In genomic region chr3:26002863-26003608, GRCm38 (mm10) we compare ENCODE assay signal across 13 mouse cellular contexts.
DNase-seq lines count a peak whose midpoint lies in the region; ATAC-seq lines count a peak whose summit lies in the region.
"Had no signal": no experiment of that assay in that cellular context is flagged by ENCODE, and none has a peak within 500 bp of the region (broad histone marks: within the 10 kb centered on the region; RNA-seq: fewer than 3 reads in every experiment).

No protein-coding gene starts in this region.

- peak; percentile 5 to 9 for DNase-seq in cerebellum, postnatal 10 days
- no peak for DNase-seq in cerebellum, adult 11-12 months
- DNase-seq in midbrain, embryonic 11.5 days (ENCODE audit: low spot score, missing footprints): no peak
- no peak for DNase-seq in midbrain, embryonic 10.5 days (ENCODE audit: low spot score)
- DNase-seq in retina, postnatal 1 day: peak; percentile 25
- DNase-seq in spleen, adult 12 weeks (ENCODE audit: low spot score): no peak
- no peak for DNase-seq in spleen, postnatal 14 days (ENCODE audit: low spot score in 2 of 2)
- DNase-seq: adrenal gland, adult 8-10 months; gastrocnemius, postnatal 10 days had no signal

- 71% methylated on average over 7 of the region's 7 CpGs for WGBS in midbrain, embryonic 11.5 days
- 79% methylated on average over 7 of the region's 7 CpGs for WGBS in midbrain, embryonic 10.5 days
- 56% methylated on average over 7 of the region's 7 CpGs for WGBS in midbrain, embryonic 12.5 days

- no peaks in the 10 kb centered on the region for H3K9me3 ChIP-seq in midbrain, embryonic 11.5 days (ENCODE audit: control insufficient read depth, low read length)
- no peaks in the 10 kb centered on the region for H3K9me3 ChIP-seq in midbrain, embryonic 10.5 days (replicated peaks)
- H3K9me3 ChIP-seq in midbrain, embryonic 12.5 days: no peaks in the 10 kb centered on the region

- H3K4me3 ChIP-seq in midbrain, embryonic 11.5 days (ENCODE audit: low read depth, low read length): no peak overlapping the region
- H3K4me3 ChIP-seq in midbrain, embryonic 10.5 days: no peak overlapping the region
- no peak overlapping the region for H3K4me3 ChIP-seq in midbrain, embryonic 12.5 days
- H3K4me3 ChIP-seq: erythroblast, embryonic 14.5 days had no signal

- H3K27me3 ChIP-seq in midbrain, embryonic 11.5 days (ENCODE audit: control insufficient read depth, insufficient read depth, low read length): no peaks in the 10 kb centered on the region
- no peaks in the 10 kb centered on the region for H3K27me3 ChIP-seq in midbrain, embryonic 10.5 days (ENCODE audit: low read depth, poor library complexity, severe bottlenecking)
- no peaks in the 10 kb centered on the region for H3K27me3 ChIP-seq in midbrain, embryonic 12.5 days

- no peaks in the 10 kb centered on the region for H3K4me1 ChIP-seq in midbrain, embryonic 11.5 days (ENCODE audit: control insufficient read depth, insufficient read depth, low read length)
- no peaks in the 10 kb centered on the region for H3K4me1 ChIP-seq in midbrain, embryonic 10.5 days
- H3K4me1 ChIP-seq in midbrain, embryonic 12.5 days: 0 out of 2 replicates have a peak, but pooled peaks cover 2% of the 10 kb centered on the region

- no peaks in the 10 kb centered on the region for H3K36me3 ChIP-seq in midbrain, embryonic 11.5 days (ENCODE audit: control insufficient read depth, insufficient read depth, low read length)
- no peaks in the 10 kb centered on the region for H3K36me3 ChIP-seq in midbrain, embryonic 10.5 days
- no peaks in the 10 kb centered on the region for H3K36me3 ChIP-seq in midbrain, embryonic 12.5 days

- no peak overlapping the region for H3K9ac ChIP-seq in midbrain, embryonic 11.5 days (ENCODE audit: low read length)
- no peak overlapping the region for H3K9ac ChIP-seq in midbrain, embryonic 12.5 days (replicated peaks)

- H3K27ac ChIP-seq in midbrain, embryonic 11.5 days (ENCODE audit: low read depth, low read length): no peak overlapping the region
- no peak overlapping the region for H3K27ac ChIP-seq in midbrain, embryonic 10.5 days (replicated peaks)
- no peak overlapping the region for H3K27ac ChIP-seq in midbrain, embryonic 12.5 days (replicated peaks)
- H3K27ac ChIP-seq: kidney, postnatal 0 days had no signal

- H3K4me2 ChIP-seq in midbrain, embryonic 11.5 days: no peak overlapping the region
- H3K4me2 ChIP-seq in midbrain, embryonic 12.5 days (replicated peaks): no peak overlapping the region

- peak; percentile 82; the same call in 1 of the 2 replicates for ATAC-seq in midbrain, embryonic 11.5 days (ENCODE audit: low FRiP score)
- ATAC-seq in midbrain, embryonic 12.5 days (ENCODE audit: low FRiP score, low read depth): peak; percentile 95
- ATAC-seq: inflammation-experienced regulatory T-cells, adult 6 months had no signal

Comparison
In these comparisons a context has a peak if more than half of its experiments do, and no peak if none do; other contexts are left out.
1. DNase-seq: peak in cerebellum, postnatal 10 days (2 of 2) and retina, postnatal 1 day (single experiment); none in cerebellum, adult 11-12 months (single experiment), midbrain, embryonic 11.5 days (single experiment), midbrain, embryonic 10.5 days (single experiment), spleen, adult 12 weeks (single experiment) and spleen, postnatal 14 days (0 of 2).